Mouse (Mus musculus) MEL (cell line): Measurements from ENCODE around the gene Galnt17.

Experiments
- CHD2 ChIP-seq: IDR thresholded peaks from 2 replicates; pipeline ENCODE4 v1.6.1; 2011; ENCODE audit warnings: low read length, improper control_type of control experiment
- CTCF ChIP-seq, 3 experiments: IDR thresholded peaks in 2 of 3; conservative IDR thresholded peaks in 1 of 3; 2 replicates each; pipeline ENCODE4 v1.5.1; 2011 to 2012; ENCODE audit warnings: low read length in 3 of 3, low read depth in 2 of 3, mild to moderate bottlenecking in 2 of 3, improper control_type of control experiment in 1 of 3, inconsistent platforms in 1 of 3, mixed read lengths in 1 of 3, moderate library complexity in 1 of 3; ENCODE audit not compliant: control insufficient read depth in 1 of 3, insufficient read depth in 1 of 3, poor library complexity in 1 of 3, severe bottlenecking in 1 of 3
- EP300 ChIP-seq, 2 experiments: IDR thresholded peaks; 2 replicates each; pipeline ENCODE4 v1.6.1; 2011; ENCODE audit warnings: improper control_type of control experiment in 2 of 2, low read length in 2 of 2, low read depth in 1 of 2, mild to moderate bottlenecking in 1 of 2
- HCFC1 ChIP-seq: IDR thresholded peaks from 2 replicates; pipeline ENCODE4 v1.6.1; 2012; ENCODE audit warnings: low read depth, mild to moderate bottlenecking, inconsistent platforms, low read length, improper control_type of control experiment, moderate library complexity
- MAX ChIP-seq: IDR thresholded peaks from 2 replicates; pipeline ENCODE4 v1.6.1; 2011; ENCODE audit warnings: low read length, improper control_type of control experiment
- MAZ ChIP-seq: IDR thresholded peaks from 2 replicates; pipeline ENCODE4 v1.6.1; 2012; ENCODE audit warnings: low read depth, mild to moderate bottlenecking, inconsistent platforms, low read length, improper control_type of control experiment
- POLR2A ChIP-seq, 2 experiments: IDR thresholded peaks; 2 replicates each; pipeline ENCODE4 v1.6.1; 2011 to 2012; ENCODE audit warnings: low read length in 2 of 2, mild to moderate bottlenecking in 2 of 2, control low read depth in 1 of 2, improper control_type of control experiment in 1 of 2, low read depth in 1 of 2, moderate library complexity in 1 of 2; ENCODE audit not compliant: control insufficient read depth in 1 of 2, insufficient read depth in 1 of 2, poor library complexity in 1 of 2
- POLR2AphosphoS2 ChIP-seq: IDR thresholded peaks from 2 replicates; pipeline ENCODE4 v1.6.1; 2011; ENCODE audit warnings: low read length, improper control_type of control experiment
- RCOR1 ChIP-seq: IDR thresholded peaks from 2 replicates; pipeline ENCODE4 v1.6.1; 2012; ENCODE audit warnings: low read depth, mild to moderate bottlenecking, inconsistent platforms, low read length, improper control_type of control experiment
- TCF12 ChIP-seq: IDR thresholded peaks from 2 replicates; pipeline ENCODE4 v1.6.1; 2014; ENCODE audit warnings: low read depth, mild to moderate bottlenecking, inconsistent platforms, low read length, improper control_type of control experiment, moderate library complexity
- UBTF ChIP-seq: IDR thresholded peaks from 2 replicates; pipeline ENCODE4 v1.6.1; 2012; ENCODE audit warnings: low read depth, mild to moderate bottlenecking, inconsistent platforms, low read length, improper control_type of control experiment, moderate library complexity, borderline replicate concordance; ENCODE audit not compliant: insufficient read depth
- ZC3H11A ChIP-seq: IDR thresholded peaks from 2 replicates; pipeline ENCODE4 v1.6.1; 2012; ENCODE audit warnings: low read depth, mild to moderate bottlenecking, inconsistent platforms, low read length, improper control_type of control experiment
- ZKSCAN1 ChIP-seq: IDR thresholded peaks from 2 replicates; pipeline ENCODE4 v1.6.1; 2012; ENCODE audit warnings: low read depth, mild to moderate bottlenecking, inconsistent platforms, low read length, improper control_type of control experiment, moderate library complexity

GRCm38 (mm10) chr5:131223416-131223815 lies 84.9 kb downstream of the Galnt17 start:
- TF ChIP-seq ZC3H11A (no peak), POLR2A (IDR thresholded peaks at IDR 0.05; ENCODE audit: control insufficient read depth in 1 of 2, insufficient read depth in 1 of 2, low read depth in 1 of 2, low read length in 2 of 2, poor library complexity in 1 of 2) (no peak), RCOR1 (no peak), CTCF (IDR thresholded peaks at IDR 0.05 in 2 of 3, conservative IDR thresholded peaks at IDR 0.05 in 1 of 3; ENCODE audit: control insufficient read depth in 1 of 3, insufficient read depth in 1 of 3, low read depth in 2 of 3, low read length in 3 of 3, poor library complexity in 1 of 3, severe bottlenecking in 1 of 3) (no peak), MAZ (no peak), POLR2AphosphoS2 (no peak), MAX (no peak), ZKSCAN1 (no peak), CHD2 (no peak), EP300 (IDR thresholded peaks at IDR 0.05; ENCODE audit: low read depth in 1 of 2, low read length in 2 of 2) (no peak), HCFC1 (no peak), UBTF (no peak), TCF12 (no peak)
